Mouse (Mus musculus): Measurements from ENCODE around the gene Pdgfb. TPM values are rescaled to one million over a fixed set of nuclear protein-coding genes. Genes with fewer than 3 reads are reported as not detected.
A peak's percentile ranks its signal among the peaks of the same experiment; 100 is the strongest.

Pdgfb gene
- total RNA-seq, 2 experiments from 2014 or later, result 51.5 to 52.8 TPM

DNA sequence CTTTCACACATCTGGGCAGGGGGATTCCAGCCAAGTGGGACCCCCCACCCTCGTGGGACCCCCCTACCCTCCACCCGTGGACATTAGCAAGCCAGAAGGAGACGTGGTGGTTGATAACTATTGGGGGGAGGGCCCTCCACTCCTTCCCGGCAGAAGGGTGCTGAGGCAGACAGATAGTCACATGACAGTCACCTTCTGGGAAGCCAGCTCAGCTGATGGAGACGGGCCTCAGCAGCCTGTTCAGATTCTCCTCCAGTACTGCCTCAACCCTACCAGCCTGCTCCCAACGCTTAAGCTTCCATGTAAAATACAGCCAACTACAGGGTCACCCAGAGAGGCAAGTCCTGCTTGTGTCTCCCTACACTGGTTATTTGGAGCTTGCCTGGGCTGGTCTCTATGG lies 3.6 kb downstream of the Pdgfb start:
- no peak for DNase-seq (ENCODE audit: low spot score in 2 of 2)

GRCm38 (mm10) chr15:80010182-80010558 lies 4.6 kb downstream of the Pdgfb start:
- peak in 1 of 2 experiments; percentile 48 for DNase-seq (ENCODE audit: low spot score in 2 of 2)

- no peak for DNase-seq (ENCODE audit: low spot score in 2 of 2)
Measured at GRCm38 (mm10) chr15:80009421-80010181, 5.2 kb downstream of the Pdgfb start.

DNA sequence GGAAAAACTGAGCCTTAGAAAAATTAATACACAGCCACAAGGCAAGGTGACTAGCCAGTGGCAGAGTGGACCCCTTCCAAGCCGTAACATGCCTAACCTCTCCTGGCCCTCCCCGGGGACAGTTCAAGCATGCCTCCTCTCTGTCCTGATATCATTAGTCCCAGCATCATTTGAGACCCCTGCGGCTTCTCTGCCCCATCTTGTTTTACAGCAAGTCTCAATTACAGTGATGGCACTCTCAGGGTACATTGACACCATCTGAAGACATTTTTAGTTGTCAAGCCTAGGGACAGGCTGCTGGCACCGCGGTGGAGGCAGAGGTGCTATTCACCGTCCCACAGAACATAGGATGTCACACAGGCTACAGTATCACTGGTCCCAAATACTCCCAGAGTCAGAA lies 6.3 kb downstream of the Pdgfb start:
- no peak for DNase-seq (ENCODE audit: low spot score in 2 of 2)

GRCm38 (mm10) chr15:80006156-80006555 lies 8.6 kb downstream of the Pdgfb start:
- no peak for DNase-seq (ENCODE audit: low spot score in 2 of 2)

DNA sequence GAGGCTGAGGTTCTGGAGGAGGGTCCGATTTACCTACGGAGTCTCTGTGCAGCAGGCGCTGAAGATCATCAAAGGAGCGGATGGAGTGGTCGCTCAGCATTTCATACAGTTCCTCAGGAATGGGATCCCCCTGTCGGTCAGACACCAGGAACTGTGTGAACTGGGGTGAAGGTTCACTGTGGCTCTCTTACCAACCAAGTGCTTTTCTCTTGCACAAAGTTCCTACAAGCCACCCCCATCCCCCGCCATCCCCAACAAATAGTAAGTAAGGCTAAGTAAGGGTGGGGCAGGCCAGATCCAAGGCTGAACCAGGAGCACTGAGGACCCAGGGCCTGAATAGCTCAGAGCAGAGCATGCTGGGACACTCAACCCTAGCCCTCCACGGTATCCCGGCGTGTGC lies 9.3 kb downstream of the Pdgfb start:
- DNase-seq (ENCODE audit: low spot score in 2 of 2), result no peak

DNA sequence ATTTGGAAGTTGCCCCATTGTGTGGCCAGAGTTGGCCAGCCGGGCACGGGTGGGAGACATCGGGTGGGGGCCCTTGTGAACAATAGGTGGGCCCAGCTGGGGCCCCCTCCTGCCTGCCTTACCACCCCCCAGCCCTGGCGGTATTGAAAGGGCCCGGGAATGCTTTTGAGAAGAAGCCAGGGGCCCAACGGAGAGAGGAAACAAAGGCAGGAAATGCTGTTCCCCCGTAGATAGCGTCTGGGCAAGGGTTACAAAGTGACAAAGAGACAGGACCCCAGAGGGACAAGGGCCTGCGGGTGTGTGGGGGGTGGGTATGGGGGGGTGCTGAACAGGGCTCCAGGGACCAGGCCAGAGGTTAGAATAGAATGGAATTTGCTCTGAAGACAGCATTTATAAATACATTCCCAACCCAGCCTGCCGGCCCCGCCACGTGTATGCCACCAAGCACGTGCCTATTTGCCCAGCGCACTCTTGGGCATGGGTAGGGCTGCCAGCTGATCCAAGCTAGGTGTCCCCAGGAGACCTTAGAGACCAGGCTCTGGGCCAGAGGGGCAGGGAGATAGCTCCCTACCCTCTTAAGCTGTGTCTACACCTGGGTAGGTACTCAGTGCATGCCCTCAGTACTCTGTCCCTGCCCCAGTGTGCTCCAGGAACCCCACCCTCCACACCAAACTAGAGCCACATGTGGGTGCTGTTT lies 10.0 kb downstream of the Pdgfb start:
- no peak for DNase-seq (ENCODE audit: low spot score in 2 of 2)

DNA sequence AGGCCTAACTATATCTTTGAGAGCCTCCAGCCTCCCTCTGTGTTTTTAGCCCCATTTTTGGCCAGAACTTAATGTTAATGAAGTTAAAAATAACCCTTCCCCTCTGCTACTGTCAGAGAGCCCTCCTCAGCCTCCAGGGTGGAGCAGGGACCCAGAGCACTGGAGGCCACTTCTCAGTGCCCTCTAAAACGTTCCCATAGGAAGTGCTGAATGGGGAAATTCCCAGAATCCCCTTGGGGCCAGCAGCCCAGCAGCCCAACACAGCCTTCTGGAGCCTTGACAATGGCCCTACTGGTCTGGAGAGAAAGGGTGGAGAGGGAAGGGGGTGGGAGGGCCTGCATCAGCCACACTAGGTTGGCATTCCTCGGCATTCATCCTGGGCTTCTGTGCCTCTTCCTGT lies 11.2 kb downstream of the Pdgfb start:
- no peak for DNase-seq (ENCODE audit: low spot score in 2 of 2)

GRCm38 (mm10) chr15:80001601-80002000 lies 13.2 kb downstream of the Pdgfb start:
- DNase-seq (ENCODE audit: low spot score in 2 of 2), result no peak

GRCm38 (mm10) chr15:80000694-80001093 lies 14.1 kb downstream of the Pdgfb start:
- DNase-seq (ENCODE audit: low spot score in 2 of 2), result no peak

DNA sequence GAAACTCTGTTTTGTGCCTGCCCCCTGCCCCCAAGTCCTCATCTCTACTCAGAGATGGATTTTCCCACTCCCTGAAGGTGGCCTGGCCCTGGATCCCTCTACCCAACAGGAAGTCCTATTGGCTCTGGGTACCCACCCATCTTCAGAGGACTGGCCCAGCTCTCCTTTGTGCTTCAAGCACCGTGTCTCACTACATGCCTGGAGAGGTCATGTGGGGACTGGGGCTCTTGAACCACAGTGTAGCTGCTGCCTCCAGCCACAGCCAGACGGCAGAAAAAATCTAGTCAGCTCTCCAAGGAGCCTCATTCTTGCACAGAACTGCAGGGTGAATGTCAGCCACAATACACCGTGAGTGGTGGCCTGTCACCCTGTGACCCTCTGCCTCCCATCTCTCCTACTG lies 16.8 kb downstream of the Pdgfb start:
- no peak for DNase-seq (ENCODE audit: low spot score in 2 of 2)

- no peak for DNase-seq (ENCODE audit: low spot score in 2 of 2)
Measured at GRCm38 (mm10) chr15:79996781-79997180, 18.0 kb downstream of the Pdgfb start.

GRCm38 (mm10) chr15:79995552-79995951 lies 19.2 kb downstream of the Pdgfb start:
- no peak for DNase-seq (ENCODE audit: low spot score in 2 of 2)

- DNase-seq (ENCODE audit: low spot score in 2 of 2), result no peak
Measured at GRCm38 (mm10) chr15:79994566-79994965, 20.2 kb downstream of the Pdgfb start.

DNA sequence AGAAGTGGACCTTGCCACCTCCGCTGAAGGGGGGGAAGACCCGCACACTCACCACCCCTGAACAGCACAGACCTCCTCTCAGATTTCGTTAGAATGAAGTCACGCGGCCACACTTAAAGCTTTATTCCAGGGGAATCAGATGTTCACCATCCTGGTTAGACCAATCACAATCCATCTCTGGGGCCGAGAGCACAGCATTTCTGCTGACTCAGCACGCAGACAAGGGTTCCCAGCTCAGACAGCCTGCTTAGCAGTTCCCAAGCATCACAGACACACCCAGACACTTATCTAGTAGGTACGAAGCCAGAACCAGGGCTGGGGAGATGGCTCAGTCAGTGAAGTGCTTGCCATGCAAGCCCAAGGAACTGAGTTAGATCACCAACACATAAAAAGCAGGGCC lies 28.6 kb downstream of the Pdgfb start:
- DNase-seq (ENCODE audit: low spot score in 2 of 2), result peak in 1 of 2 experiments; percentile 7

GRCm38 (mm10) chr15:79985471-79985870 lies 29.3 kb downstream of the Pdgfb start:
- DNase-seq (ENCODE audit: low spot score in 2 of 2), result no peak

DNA sequence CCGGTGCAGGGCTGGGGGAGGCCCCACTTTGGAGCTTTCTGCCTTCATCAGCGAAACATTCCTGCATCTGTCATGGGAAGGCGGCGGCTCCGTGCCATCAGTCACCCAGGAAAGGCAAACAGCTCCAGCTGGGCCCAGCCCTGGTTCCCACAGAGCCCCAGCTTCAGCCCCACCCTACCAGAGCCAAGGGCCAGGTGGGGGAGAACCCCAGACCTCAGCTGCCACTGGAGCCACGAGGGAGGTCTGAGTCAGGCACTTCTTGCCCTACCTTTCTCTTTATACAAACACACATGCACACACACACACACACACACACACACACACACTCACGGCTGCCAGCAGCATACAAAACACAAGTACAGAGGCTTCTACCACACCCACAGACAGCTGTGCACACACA lies 30.6 kb downstream of the Pdgfb start:
- peak in 1 of 2 experiments; percentile 42 for DNase-seq (ENCODE audit: low spot score in 2 of 2)

- no peak for DNase-seq (ENCODE audit: low spot score in 2 of 2)
Measured at GRCm38 (mm10) chr15:79980716-79981115, 34.1 kb downstream of the Pdgfb start.

- no peak for DNase-seq (ENCODE audit: low spot score in 2 of 2)
Measured at GRCm38 (mm10) chr15:79972186-79972585, 42.6 kb downstream of the Pdgfb start.

GRCm38 (mm10) chr15:79970940-79971339 lies 43.8 kb downstream of the Pdgfb start, which contains the start of gene Cbx7:
Gene Cbx7, minus strand, starts transcription at chr15:79971119.
- DNase-seq (ENCODE audit: low spot score in 2 of 2), result no peak

DNA sequence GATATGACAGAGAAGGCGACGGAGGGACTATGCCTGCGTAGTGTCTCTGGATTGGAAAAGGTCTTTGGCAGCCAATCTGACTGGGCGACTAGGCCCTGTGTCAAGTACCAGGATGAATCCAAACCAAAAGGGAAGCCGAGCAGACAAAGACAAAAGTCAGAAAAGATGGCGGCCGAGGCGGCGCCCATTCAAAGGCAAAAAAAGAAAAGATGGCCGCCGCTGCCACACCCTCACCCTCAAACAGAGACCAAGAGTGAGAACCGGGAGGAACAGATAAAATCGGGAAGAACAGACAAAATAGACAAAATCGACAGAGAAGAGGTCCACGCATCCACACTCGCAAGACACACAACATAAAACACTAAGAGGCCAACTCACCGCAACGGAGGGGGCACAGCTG lies 44.3 kb downstream of the Pdgfb start:
- DNase-seq (ENCODE audit: low spot score in 2 of 2), result no peak

DNA sequence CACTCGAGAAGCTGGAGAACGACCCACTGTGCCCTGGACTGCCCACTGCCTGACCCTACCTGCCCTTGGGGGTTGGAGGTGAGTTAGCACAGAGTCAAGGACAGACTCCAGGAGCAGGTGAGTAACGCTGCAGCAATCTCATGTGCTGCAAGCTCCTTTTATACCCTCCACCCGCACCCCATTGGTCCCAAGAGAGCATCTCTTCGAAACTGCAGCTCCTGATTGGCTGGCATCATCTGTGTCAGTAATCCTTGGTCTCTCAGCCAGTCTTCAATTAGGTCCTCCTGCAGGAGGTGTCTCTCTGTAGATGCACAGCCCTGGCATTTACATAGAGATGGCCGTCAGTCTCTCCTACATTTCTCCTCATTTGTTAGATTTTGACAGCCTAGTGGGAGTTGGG lies 47.4 kb downstream of the Pdgfb start:
- no peak for DNase-seq (ENCODE audit: low spot score in 2 of 2)

GRCm38 (mm10) chr15:79964376-79964775 lies 50.4 kb downstream of the Pdgfb start:
- no peak for DNase-seq (ENCODE audit: low spot score in 2 of 2)

Data from gastrocnemius, postnatal 4 days (tissue).